Mouse (Mus musculus) small intestine, adult 2 months (tissue): Measurements from ENCODE around the gene Gm28551.

Source experiments
- CTCF ChIP-seq: fragments of 200-500 bp; IDR thresholded peaks from 2 replicates; pipeline ENCODE4 v1.5.1; 2012; ENCODE audit warnings: low read depth, mild to moderate bottlenecking, control low read depth, inconsistent platforms, low read length, moderate library complexity, mixed read lengths; ENCODE audit not compliant: insufficient replicate concordance, insufficient read length; ENCODE audit errors: extremely low read depth
- POLR2A ChIP-seq: fragments of 200-500 bp; IDR thresholded peaks from 2 replicates; pipeline ENCODE4 v1.6.1; 2012; ENCODE audit warnings: low read depth, mild to moderate bottlenecking, control low read depth, inconsistent platforms, low read length, moderate library complexity

GRCm38 (mm10) chr1:53324277-53324676 lies 28.2 kb downstream of the Gm28551 start:
- TF ChIP-seq POLR2A (no peak), CTCF (no peak)
